Mouse (Mus musculus) frontal cortex, postnatal 10 days (tissue): ENCODE results near the gene Csrnp2.

Source experiments
- DNase-seq, 2 experiments: peaks; one replicate each; pipeline ENCODE4 v3.0.0; 2022; ENCODE audit warnings: low spot score in 2 of 2, mixed read lengths in 1 of 2

Gene Csrnp2

DNA sequence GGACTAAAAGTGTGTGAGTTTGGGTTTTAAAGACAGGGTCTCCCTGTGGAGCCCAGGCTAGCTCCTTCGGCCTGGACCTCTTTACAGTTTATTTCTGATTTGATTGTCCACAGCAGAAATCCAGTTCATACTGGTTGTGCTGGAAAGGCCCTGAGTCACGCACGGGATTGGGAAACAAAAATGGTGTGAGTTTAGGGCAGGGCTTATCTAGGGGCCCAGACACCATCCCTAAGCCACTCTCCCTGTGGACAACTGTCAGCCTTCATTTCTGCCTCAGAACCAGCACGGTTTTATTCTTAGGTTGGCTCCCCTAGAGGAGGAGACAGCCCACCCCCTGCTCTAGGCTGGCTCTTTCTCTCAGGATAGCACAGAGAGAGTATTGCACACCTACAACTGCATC, 62.1 kb downstream of the Csrnp2 start:
- DNase-seq, result no peak

DNA sequence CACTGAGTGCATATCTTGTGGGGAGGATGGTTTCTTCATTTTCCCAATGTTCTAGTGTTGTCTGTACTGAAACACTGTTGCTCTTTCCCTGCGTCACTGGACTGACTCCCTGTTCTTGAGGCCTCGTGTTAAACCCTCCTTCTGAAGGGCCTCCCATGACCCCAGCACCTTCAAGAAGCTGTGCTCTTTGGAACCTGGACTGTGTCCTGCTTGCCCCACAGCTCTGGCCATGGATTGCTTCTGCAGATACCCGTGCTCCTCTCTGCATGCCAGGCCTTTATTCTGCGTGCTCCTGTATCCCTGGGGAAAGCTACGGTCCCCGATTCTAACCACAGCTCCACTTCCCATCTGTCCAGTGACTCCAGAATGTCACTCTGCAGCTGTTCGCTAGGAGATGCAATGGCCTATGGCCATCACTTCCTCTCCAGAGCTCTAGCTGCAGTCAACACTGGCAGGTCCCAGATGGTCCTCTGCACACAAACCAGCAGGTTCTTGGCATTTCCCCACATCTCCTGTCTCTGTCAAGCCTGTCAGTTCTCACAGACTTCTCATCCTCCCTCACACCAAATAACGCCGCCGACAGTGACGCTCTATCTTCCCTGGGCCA, 65.2 kb downstream of the Csrnp2 start:
- no peak for DNase-seq
